Mouse (Mus musculus): ENCODE data around the gene Adat1.

The Adat1 gene

DNA sequence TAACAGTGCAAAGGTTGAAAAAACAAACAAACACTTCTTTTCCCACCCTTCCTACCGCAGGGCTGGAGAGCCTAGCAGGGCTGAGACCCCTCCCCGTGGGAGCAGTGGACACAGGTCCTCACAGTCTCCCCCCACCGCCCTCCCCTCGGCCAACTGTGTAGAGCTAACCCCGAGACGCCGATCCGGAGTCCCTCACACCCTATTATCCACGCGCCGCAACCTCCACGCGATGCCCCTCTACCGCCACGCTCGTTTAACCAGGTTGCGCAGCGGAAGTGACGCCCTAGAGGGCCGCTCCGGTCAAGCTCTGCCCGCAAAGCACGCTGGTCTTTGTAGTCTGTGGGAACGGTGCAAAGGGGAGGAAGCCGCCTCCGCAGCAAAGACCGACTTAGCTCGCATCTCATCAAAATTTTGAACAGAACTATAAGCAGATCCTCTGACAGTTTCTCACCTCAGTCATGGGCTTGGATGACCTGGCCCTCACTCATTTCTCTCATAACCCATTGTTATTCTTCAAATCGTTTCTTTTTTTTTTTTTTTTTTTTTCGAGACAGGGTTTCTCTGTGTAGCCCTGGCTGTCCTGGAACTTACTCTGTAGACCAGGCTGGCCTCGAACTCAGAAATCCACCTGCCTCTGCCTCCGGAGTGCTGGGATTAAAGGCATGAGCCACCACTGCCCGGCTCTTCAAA is at the start of gene Adat1:
Gene Adat1 (minus strand): TSS at position 290 of the 690 bp plus-strand sequence.
- DNase-seq (ENCODE audit: low spot score in 2 of 2): peak; percentile 69 to 78

DNA sequence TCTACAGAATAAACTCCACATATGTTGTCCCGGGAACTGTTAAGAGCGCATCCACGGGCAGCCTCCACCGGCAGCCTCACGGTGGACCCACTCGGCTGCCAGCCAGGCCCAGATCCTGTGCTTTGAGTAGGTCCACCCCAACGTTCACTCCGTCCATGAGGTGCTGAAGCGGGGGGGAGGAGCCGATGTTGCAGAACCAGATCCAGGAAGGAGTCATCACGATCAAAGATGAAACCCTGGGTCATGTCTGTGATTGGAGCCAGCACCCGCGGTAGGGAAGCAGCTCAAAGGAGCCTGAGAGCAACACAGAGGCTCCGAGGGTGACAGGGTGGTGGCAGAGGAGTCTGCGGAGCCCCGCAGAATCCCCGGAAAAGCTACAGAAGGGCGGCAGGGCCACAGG is 45.4 kb upstream of the Adat1 start:
- DNase-seq (ENCODE audit: low spot score in 2 of 2): no peak

DNA sequence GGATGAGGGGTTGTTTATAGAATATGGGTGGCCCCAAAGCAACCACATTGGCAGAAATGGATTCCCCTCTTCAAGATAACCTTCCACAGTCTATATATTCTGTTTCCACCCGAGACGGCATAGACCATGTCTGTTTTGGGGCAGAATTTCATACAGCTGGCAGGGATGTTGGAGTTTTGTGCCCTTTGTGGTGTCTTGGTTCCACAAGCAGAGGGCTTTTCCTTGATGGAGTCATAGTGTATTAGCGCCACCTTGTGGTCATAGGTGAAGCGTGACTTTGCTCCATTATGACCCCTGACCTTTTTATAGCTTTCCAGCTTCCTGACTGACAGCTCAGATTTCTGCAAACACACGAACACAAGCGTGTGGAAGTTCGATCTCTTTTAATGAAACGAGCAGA is 42.5 kb upstream of the Adat1 start:
- peak; percentile 6 to 42 for DNase-seq (ENCODE audit: low spot score in 2 of 2)

DNA sequence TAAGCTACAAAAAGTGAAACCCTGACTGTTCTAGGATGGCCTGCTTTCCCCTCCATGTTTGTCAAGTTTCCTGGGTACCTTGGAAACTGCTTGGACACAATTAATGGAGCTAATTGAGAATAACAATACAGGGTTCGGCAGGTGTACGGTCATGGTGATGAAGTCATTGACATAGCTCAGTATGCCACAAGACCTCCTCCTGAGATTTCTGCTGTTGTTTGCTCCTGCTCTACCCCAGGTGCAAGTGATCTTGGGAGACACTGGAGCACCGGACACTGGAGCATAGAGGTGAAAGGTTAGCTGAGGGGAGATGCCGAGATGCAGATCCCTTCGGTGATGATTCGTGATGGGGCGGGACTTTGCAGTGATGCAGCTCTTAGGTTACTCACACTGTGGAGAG is 41.0 kb upstream of the Adat1 start:
- no peak for DNase-seq (ENCODE audit: low spot score in 2 of 2)

DNA sequence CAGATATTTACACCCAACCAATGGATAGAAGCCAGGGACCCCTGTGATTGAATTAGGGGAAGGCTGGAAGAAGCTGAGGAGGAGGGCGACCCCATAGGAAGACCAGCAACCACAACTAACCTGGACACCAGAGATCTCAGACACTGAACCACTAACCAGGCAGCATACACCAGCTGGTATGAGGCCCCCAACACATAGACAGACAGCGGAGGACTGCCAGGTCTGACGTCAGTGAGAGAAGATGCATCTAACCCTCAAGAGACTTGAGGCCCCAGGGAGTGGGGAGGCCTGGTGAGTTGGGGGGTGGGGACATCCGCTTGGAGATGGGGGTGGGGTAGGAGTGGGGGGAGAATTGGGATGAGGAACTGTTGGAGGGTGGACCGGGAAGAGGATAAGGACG is 38.6 kb upstream of the Adat1 start:
- DNase-seq (ENCODE audit: low spot score in 2 of 2): no peak

DNA sequence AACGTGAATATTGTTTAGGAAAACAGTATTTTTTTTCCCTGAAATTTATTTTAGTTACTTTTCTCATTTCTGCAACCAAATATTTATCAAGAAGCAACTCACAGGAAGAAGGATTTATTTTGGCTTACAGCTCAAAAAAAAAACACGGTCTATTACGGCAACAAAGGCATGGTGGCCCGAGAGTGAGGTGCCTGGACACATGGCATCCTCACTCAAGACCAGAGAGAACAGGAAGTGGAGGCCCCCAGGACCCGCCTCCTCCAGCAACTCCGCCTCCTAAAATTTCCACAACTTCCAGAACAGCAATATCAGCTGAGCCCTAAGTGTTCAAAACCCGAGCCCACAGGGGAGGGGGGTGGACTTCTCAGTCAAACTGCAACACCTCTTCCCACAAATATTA is 37.4 kb upstream of the Adat1 start:
- no peak for DNase-seq (ENCODE audit: low spot score in 2 of 2)

DNA sequence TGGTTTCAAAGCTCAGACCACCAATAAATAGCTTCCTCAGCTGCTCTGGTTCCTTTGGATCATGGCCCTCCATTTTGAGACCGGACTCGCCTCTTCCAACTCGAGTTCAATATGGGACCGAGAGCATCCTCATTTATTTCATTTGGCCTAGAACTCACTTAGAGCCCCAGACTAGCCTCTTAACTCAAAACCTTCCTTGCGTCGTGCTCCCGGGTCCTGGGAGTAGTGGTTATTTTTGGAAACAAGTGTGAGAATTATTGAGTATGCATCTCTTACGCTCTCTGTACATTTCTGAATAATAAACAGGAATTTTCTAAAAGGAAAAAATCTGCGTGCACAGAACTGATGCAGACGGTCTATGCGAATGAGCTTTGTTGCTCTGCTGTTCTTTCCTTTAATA is 22.8 kb upstream of the Adat1 start, which contains the start of gene Gm6793:
Gene Gm6793 (minus strand): TSS at position 101 of the 400 bp plus-strand sequence.
- DNase-seq (ENCODE audit: low spot score in 2 of 2): no peak

DNA sequence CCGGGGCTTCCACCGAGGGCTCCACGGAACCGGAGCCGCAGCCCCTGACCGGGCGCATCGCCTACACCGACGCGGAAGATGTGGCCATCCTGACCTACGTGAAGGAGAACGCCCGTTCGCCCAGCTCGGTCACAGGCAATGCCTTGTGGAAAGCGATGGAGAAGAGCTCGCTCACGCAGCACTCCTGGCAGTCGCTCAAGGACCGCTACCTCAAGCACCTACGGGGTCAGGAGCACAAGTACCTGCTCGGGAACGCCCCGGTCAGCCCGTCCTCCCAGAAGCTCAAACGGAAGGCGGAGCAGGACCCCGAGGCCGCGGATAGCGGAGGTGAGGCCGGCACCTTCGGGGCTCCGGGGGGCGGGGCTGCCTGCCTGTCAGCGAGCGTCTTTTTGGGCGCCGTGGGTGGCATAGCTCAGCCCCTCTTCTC is 19.7 kb upstream of the Adat1 start:
- DNase-seq (ENCODE audit: low spot score in 2 of 2): peak; percentile 7 to 33

DNA sequence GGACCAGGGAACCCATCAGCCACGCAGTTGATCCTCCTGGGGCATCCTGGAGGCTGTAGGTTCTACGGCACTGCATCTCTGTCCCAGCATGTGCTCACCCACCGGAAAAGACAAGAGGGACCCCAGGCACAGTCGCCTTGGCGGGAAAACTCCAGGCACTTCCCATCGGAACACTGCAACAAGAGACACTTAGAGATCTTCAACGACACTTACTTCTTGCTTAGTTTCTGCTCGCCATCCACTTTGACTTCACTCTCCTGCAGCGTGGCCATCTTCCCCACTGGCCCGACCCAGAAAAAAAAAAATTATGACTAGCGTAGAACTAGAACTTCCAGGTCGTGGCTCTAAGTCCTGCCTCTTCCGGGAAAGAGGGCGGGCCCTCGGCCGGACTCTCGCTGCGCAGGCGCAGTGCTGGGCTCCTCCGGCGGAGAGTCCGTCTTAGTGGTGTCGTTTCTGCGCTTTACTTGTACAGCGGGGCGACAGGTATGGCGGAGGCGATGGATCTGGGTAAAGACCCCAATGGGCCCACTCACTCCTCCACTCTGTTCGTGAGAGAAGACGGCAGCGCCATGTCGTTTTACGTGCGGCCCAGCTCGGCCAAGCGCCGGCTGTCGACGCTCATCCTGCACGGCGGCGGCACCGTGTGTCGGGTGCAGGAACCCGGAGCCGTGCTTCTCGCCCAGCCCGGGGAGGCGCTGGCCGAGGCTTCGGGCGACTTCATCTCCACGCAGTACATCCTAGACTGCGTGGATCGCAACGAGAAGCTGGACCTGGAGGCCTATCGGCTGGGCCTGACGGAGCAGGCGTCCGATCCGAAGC is 19.1 kb upstream of the Adat1 start, which contains the start of the genes Kars and Terf2ip:
Gene Kars (minus strand): TSS at position 327 of the 819 bp plus-strand sequence.
Gene Terf2ip (plus strand): TSS at position 402 of the 819 bp plus-strand sequence.
- peak; percentile 88 to 90 for DNase-seq (ENCODE audit: low spot score in 2 of 2)

DNA sequence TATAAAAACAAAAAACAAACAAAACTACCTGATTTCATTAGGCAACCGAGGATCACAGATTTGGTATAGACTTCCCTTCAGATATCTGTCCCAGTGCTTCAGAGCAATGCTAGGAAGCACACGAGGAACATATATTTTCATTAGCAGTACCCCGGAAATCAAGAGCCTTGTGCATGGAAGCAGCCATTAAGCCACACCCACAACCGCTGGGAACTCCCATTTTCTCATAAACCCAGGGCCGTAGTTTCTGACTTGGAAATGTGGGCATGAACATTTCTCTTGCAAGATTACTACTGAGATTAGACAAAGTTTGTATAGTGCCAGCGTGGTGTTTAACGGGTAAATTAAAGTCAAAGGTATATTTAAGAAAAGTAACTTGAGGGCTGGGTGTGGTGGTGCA is 17.5 kb upstream of the Adat1 start:
- no peak for DNase-seq (ENCODE audit: low spot score in 2 of 2)

DNA sequence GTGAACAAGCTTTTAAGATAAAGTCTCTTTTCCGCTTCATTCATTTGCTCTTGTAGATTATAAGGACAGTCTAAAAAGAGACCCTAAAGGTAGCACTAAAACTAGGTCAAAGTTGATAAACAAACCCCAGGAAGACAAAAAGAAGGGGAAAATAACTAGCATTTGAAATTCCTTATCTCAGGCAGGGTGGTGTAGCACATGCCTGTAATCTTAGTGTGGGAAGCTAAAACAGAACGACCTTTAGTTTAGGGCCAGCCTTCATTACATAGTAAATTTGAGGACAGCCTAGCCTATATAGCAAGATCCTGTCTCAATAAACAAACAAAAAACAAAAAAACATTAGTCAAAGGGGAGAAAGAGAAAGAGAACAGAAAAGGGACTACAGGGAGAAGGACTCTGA is 15.6 kb upstream of the Adat1 start:
- no peak for DNase-seq (ENCODE audit: low spot score in 2 of 2)

DNA sequence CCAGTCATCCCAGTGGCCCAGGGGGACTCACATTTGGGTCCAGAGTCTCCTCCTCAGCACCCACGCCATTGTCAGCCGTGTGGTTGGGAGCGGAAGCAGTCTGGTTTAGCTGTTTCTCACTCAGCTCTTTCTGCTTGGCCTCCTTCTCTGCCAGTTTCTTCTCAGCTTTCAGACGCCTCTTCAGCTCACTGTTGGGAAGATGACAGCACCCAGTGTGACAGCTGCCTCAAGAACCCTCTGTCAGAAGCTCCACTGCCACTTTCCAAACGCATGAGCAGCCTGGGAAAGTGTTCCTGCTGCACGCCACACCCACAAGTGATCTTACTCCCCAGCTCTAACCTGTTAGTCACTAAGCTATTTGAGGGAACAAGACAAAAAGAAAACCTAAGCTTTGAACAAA is 13.5 kb upstream of the Adat1 start:
- DNase-seq (ENCODE audit: low spot score in 2 of 2): no peak

DNA sequence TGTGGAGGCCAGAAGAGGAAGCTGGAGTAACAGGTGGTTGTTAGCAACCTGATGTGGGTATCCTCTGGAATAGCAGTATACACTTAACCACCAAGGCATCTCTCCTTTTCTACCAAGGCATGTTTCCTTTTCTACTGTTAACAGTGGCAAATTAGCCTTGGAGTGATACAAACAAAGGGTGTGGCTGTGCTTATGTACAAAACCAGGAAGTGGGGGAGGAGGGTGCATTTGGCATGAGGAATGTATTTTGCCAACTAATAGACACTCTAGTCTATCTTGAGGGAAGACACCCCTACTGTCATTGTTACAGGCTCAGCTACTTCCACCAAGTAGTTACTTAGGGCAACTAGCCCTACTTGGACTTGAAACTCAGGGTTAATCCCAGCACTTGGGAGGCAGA is 12.7 kb upstream of the Adat1 start:
- no peak for DNase-seq (ENCODE audit: low spot score in 2 of 2)

DNA sequence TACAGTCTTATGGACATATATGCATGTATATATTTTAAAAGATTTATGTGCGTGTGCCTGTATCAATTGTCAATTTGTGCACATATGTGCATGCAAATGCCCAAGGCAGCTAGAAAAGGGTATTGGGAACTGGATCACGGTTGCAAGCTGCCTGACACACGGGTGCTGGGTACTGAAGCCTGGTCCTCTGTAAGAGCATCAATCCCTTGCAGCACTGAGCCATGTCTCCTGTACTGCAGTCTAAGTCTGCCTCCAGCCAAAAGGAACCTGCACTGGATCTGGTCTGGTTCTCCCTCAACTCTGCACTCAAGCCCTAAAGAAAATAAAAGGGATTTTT is 569 bp upstream of the Adat1 start:
- DNase-seq (ENCODE audit: low spot score in 2 of 2): no peak

DNA sequence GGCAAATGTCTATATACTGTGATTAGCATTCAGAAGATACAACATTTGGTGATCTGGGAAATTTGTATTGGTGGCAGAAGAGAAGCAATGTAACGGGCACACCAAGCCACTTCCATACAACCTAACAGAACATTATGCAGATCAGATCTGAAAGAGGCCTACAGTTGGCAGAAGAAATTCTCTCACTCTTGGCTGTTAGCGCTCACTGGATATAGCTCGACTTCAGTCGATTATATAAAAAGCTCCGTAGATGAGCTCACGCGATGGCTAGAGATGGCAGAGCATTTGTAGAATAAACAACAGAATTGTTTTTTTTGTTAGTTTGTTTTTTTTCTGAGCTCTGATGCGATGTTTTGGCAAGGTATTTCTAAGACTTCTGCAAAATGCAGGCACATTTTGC is 824 bp downstream of the Adat1 start:
- DNase-seq (ENCODE audit: low spot score in 2 of 2): no peak

DNA sequence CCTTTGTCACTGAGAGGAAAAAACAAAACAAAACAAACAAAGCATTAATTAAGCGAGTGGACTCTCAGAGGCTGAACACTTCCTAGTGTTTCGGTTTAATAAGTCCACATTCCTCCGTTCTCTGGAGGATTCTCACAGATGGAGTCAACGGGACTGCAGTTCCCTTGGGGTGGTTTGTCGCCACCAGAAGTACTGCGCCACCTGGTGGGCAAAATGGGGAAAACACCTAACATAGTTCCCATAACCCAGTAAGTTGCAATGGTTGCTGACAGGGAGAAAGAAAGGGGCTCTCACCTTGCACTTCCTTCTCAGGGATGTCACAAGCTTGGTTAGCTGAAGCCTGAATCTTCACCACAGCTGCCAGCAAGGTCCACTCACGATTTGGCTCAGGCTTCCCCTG is 2.2 kb downstream of the Adat1 start:
- DNase-seq (ENCODE audit: low spot score in 2 of 2): peak; percentile 58 to 73

DNA sequence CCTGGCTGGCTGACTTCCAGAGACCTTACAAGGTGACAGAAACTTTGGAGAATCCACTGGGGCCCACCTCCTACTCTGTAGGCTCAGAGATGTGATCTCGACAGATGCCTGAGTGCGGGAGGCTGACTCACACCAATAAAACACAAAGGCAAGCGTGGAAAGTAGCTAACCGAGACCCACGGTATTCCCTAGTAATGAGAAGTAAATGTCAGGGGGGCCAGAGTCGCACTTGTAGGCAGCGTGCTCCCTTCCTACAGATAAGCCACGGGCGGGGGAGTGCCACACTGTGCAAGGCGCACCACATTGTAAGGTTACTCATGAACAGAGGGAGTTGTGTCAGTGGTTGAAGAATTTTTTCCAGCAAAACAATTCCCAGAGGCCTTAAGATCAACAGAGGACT is 7.6 kb downstream of the Adat1 start:
- no peak for DNase-seq (ENCODE audit: low spot score in 2 of 2)

DNA sequence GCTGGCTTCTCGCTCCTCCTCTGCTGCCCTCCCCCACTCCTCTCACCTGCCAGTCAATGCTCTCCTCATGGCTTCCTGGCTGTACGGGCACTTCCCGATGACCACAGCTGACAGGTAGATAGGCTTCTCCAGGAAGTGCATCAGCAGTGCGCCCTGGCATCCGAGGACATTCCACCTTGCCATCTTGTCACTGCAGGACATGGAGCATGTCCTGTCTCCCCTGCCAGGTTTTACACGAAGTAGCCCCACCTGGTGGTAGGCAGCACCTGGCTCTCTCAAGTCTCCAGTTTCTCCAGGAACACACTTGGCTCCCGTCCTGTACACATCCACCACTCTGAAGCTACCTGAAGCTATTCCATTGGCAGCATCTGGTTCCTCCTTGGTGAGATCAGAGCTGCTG is 10.0 kb downstream of the Adat1 start:
- no peak for DNase-seq (ENCODE audit: low spot score in 2 of 2)

DNA sequence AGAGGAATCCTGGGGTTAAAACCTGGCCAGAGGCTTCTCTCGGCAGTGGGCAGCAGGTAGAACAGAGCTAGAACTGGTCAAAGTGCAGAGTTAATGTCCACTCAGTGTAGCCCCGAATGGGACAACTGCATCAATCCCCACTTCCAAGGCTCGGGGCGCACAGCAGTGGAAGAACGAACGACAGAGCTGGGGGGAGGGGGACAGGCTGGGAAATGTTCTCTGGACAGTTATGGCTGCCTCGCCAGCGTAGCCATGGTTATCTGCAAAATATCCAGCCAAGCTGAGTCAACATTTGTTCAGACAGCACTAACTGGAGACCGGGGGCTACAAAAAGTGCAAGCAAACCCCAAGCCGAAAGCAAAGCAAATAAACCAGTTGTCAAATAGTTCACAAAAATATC is 14.0 kb downstream of the Adat1 start:
- no peak for DNase-seq (ENCODE audit: low spot score in 2 of 2)

DNA sequence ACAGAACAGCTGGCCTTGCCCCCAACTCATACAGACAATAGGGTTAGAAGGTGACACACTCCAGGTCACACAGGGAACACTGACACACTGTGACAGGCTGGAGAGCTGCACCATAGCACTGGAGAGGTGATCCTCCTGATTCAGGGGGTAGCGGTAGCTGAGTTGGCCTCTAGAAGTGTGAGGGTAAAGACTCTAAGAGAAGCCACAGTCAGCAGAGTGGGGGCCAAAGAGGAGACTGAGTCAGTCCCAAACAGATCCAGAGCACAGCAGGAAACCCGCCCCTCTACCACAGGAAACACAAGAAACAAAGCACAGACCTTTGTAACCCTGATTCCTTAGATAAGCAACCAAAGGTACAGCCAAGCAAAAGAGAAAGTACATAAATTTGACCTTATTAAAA is 15.8 kb downstream of the Adat1 start:
- no peak for DNase-seq (ENCODE audit: low spot score in 2 of 2)

DNA sequence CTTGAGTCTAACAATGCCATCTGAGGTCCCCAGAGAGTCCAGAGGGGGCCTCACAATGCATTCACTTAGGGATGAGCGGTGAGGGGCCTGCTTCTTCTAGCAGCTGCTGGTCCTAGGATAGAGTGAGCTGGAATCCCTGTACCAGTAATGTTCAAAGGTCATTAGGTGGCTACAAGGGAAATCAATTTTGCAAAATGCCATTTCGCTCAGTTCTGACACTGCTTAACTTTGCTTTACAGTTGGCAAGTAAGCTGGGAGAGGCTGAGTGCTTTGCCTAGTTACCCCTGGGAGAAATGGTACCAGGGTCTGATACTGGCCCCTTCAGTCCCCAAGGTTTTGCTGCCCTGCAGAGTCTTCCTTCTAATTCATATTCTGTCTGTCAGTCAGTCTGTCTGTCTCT is 16.4 kb downstream of the Adat1 start:
- no peak for DNase-seq (ENCODE audit: low spot score in 2 of 2)

DNA sequence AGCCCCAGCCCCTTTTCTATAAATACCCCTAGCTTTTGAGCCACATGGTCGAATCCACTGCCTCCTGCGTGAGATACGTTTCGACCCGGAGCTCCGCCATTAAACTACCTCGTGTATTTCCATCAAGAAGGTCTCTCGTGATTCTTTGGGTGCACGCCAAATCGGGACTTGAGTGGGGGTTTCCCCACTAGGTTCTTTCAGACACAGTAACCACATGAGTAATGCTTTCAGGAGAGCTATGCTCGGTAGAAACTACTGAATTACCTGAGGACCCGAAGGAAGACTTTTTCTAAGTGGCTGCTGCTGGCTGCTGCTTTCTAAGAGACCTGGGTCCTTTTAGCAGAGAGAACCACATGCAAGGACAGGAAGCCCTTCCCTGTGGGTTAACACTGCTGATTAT is 18.0 kb downstream of the Adat1 start:
- no peak for DNase-seq (ENCODE audit: low spot score in 2 of 2)

DNA sequence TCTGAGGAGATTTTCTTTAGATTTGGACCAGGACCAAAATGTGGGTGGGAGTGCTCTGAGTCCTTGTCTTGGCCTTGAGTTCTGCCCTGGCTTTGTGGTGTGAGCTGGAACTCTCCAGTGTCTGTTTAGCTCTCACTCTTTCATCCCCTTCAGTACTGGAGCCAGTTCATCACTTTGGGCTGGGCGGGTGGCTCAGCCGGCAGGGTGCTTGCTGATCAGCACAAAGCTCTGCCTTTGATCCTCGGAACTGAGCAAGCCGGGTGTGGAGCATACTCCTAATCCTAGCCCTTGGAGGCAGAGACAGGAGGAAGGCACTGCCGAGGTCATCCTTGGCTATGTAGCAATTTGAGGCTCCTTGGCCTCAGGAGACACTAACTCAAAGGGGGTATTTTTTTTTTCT is 23.1 kb downstream of the Adat1 start:
- DNase-seq (ENCODE audit: low spot score in 2 of 2): no peak
